Mouse (Mus musculus) forebrain, embryonic 12.5 days (tissue): ENCODE data around the gene Pfkfb3. TPM values are rescaled to one million over a fixed set of nuclear protein-coding genes. Genes with fewer than 3 reads are reported as not detected.

Source experiments
- polyA plus RNA-seq: library from polyadenylated mRNA; unstranded; fragments of >200 nt; fragmentation: Nextera tagmentation; extraction: Ambion mirVana; gene quantifications from 2 replicates; pipeline ENCODE4 v1.2.1, GENCODE M21; 2016

The Pfkfb3 gene
- polyA plus RNA-seq, 1 experiment from 2014 or later, result 19.6 TPM

Other genes with a start within 250 kb of the Pfkfb3 start
- 187 and 188 TPM in 2 replicates for gene Rbm17, start 50.1 kb upstream of the Pfkfb3 start, polyA plus RNA-seq
- not detected in 2 replicates for gene Gm17490, start 72.2 kb upstream of the Pfkfb3 start, polyA plus RNA-seq
- gene Il2ra, start 88.7 kb upstream of the Pfkfb3 start, polyA plus RNA-seq, result not detected in 2 replicates
- 0.50 TPM in 1 of 2 replicates, not detected in the other for gene Il15ra, start 151.2 kb upstream of the Pfkfb3 start, polyA plus RNA-seq
- gene Fbh1, start 223.5 kb upstream of the Pfkfb3 start, polyA plus RNA-seq, result 143 TPM in 2 replicates
- 47.9 and 54.8 TPM in 2 replicates for gene Ankrd16, start 223.8 kb upstream of the Pfkfb3 start, polyA plus RNA-seq